Mouse (Mus musculus) cerebellum, postnatal 25 days (tissue): ENCODE results near the gene Trp53i11.

Experiments
- DNase-seq, 2 experiments: peaks; one replicate each; pipeline ENCODE4 v3.0.0; 2021; ENCODE audit warnings: mixed read lengths in 2 of 2

The Trp53i11 gene

DNA sequence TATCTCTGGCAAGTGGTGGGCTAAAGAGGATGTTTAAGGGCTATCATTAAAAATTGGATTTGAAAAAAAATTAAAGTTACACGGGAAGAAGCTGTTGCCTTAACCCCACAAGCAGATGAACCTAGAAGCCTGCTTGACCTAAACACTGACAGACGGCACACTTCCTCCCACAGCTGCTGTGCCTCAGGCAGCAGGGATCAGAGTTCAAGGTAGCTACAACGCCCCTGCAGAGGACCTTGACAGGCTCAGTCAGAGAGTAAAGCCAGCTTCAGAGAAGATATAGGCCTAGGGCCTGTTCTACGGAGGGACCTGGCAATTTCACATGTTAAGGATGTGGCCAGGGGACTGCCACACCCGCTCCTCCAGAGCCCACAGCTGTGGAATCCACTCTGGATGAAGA lies 14.9 kb upstream of the Trp53i11 start:
- no peak for DNase-seq

DNA sequence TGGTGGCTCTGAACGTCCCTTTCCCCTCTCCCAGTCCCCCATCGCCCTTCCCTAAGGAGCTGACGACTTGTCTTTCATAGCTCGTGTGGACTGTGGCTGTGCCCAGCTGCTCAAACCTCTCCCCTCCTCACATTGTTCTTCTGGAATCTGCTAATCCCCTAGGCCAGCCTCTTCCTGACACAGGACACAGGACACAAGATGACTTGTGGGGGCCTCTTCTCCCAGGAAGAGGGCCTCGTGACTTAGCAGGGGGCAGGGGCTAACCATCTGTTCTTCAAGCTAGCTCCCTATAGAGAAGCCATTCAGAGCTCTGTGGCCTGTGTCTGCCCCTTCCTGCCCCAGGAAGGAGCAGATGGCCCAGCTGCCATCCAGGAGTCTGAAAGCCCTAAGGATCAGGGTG lies 13.2 kb upstream of the Trp53i11 start:
- no peak for DNase-seq

GRCm38 (mm10) chr2:93175278-93175677 lies 12.1 kb upstream of the Trp53i11 start:
- DNase-seq = no peak

DNA sequence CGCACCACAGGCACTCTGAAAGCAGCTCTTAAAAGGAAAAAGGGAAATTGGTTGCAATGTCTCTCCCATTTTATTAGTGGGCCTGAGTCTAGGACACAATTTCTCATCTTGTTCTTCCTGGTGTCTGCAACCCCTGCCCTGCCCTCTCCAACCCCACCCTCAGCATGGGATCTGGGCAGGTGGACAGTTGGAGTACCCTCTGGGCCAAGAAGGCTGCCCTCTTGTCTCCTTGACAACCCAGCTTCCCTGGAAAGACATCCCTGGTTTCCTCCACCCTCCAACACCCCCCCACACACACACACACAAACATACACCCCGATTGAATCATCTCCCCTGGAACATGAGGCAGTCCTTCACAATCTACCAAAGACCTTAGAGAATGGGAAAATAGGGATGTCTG lies 11.6 kb upstream of the Trp53i11 start:
- no peak for DNase-seq

- DNase-seq = peak in 1 of 2 experiments; percentile 62
Measured at GRCm38 (mm10) chr2:93176193-93176798, 11.1 kb upstream of the Trp53i11 start.

DNA sequence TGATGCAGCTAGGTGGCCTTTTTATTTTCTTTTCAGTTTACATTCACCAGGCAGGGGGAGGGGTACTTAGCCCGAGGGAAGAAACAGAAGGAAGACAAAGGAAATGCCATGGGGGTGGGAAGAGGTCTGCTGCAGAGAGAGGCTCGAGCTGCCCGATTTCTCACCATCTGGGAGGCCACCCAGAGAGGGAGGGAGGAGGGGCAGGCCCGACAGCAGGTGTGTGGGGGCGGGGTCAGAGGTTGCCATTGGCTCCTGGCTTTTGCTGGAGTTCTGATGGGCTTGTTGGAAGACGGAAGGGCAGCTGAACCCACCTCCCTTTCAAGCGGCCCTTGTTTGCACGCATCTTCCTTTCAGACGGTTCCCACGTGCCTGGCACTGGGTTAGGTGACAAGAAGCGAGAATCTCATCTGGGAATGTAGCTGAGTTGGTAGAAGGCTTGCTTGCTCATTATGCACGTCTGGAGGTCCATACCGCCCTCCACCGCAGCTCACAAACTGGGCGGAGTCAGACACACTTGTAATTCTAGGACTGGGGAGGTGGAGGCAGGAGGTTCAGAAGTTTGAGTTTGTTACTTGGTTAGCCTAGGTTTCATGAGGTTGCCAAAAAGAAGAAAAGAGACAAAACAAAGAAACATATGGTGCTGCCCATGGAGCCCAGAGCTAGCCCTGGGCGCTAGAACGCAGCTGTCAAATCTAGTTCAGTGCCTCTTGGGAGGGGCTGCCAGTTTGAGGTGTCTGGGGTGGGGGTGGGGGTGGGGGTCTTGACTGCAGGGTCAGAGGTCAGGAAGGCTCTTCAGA lies 10.3 kb upstream of the Trp53i11 start:
- DNase-seq = peak in 1 of 2 experiments; percentile 67

GRCm38 (mm10) chr2:93177668-93178312 lies 9.6 kb upstream of the Trp53i11 start:
- no peak for DNase-seq

GRCm38 (mm10) chr2:93178313-93178677 lies 9.1 kb upstream of the Trp53i11 start:
- DNase-seq = no peak

DNA sequence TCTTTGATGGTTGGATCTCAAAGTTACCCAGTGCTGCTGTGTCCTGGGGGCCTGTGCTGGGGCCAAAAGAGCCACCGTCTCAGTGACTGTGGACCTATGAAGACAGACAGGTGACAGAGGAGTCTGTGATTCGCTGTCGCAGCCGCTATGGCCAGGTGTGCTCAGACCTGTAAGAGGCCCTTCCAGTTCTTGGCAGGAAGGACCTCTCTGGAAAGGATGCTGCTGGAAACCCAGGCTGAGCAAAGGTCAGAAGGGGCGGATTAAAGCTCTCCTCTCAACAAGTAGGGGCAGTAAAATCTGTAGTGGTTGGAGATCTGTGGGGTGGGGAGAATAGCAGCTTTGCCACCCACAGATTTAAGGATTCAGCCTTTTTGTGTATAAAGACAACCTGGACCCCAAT lies 7.7 kb upstream of the Trp53i11 start:
- no peak for DNase-seq

GRCm38 (mm10) chr2:93180077-93180844 lies 7.1 kb upstream of the Trp53i11 start:
- DNase-seq = peak; percentile 74 to 76

DNA sequence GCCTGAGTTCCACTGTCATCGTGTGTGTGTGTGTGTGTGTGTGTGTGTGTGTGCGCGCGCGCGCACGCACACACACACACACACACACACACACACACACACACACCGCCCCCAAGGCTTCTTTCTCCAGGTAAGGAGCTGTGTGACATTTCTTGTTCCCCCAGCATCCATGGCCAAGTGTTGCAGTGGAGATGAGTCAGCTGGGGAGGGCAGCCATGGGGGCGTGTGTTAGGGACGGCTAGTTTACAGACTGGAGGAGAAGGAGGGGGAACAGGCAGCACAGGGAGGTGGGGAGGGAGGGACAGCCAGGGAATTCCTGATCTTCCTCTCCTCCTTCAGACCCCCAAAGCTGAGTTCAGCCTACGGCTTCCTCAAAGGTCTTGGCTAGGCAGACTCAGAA lies 4.5 kb upstream of the Trp53i11 start:
- no peak for DNase-seq

- peak in 1 of 2 experiments; percentile 60 for DNase-seq
Measured at GRCm38 (mm10) chr2:93188020-93188760, 842 bp downstream of the Trp53i11 start.

DNA sequence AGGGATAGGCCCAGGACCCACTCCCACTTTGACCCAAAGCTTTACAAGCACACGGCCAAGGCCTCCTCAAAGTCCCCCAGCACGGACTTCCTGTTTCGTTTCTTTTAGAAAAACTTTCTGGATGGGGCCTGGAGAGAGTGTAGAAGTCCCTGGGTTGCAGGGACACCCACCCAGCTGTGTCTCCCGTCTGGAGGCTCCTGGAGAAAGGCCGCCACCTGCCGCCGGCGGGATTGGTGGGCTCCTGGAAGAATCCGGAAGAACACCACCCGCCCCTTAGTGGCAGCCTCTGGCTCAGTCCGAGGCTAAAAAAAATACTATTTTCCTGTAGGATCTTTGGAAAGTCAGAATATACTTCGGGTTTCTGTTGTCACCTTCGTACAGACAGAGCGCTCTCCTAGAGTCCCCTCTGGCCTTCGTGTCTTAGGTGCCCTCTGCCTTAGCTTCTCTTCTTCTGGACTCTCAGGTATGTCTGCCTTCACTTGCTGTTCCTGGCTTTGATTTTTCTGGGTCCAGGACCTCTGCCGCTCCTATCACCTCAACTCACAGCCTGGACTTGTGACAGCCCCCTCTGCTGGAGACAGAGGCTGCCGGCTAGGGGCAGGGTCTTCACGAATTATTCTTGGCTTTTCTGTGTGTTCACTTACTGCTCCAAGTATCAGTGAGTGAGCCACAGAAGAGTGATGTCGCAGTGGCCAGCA lies 1.6 kb downstream of the Trp53i11 start:
- DNase-seq = peak in 1 of 2 experiments; percentile 77

GRCm38 (mm10) chr2:93190771-93191487 lies 3.6 kb downstream of the Trp53i11 start:
- no peak for DNase-seq

- DNase-seq = no peak
Measured at GRCm38 (mm10) chr2:93191488-93192181, 4.3 kb downstream of the Trp53i11 start.

GRCm38 (mm10) chr2:93192182-93192560 lies 4.8 kb downstream of the Trp53i11 start:
- DNase-seq = no peak

GRCm38 (mm10) chr2:93192671-93193080 lies 5.3 kb downstream of the Trp53i11 start:
- no peak for DNase-seq

GRCm38 (mm10) chr2:93193806-93194205 lies 6.5 kb downstream of the Trp53i11 start:
- DNase-seq = no peak

GRCm38 (mm10) chr2:93198846-93199245 lies 11.5 kb downstream of the Trp53i11 start:
- DNase-seq = peak; percentile 98 to 99

DNA sequence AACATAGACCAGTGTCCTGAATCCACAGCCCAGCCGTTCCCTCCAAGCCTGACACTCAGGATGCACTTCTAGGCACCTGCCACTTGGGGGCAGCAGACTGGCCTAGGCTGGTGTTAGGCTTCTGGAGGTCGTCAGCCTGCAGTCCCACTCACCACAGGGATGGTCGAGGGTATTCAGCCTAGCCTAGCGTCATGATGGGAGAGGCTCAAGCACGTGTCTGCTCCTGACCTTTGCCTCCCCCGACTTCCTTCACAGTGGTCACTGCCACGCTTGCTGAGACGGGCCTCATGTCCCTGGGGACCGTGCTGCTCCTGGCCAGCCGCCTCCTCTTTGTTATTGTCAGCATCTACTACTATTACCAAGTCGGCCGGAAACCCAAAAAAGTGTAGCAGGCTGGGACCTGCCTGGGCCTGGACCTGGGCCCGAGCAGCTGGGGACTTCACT lies 12.2 kb downstream of the Trp53i11 start:
- peak; percentile 75 to 82 for DNase-seq
